Mouse (Mus musculus): ENCODE results near the gene Gm10663. TPM values are rescaled to one million over a fixed set of nuclear protein-coding genes. Genes with fewer than 3 reads are reported as not detected.

The Gm10663 gene
- polyA plus RNA-seq (2017; shearing (Covaris generic)) = not detected

DNA sequence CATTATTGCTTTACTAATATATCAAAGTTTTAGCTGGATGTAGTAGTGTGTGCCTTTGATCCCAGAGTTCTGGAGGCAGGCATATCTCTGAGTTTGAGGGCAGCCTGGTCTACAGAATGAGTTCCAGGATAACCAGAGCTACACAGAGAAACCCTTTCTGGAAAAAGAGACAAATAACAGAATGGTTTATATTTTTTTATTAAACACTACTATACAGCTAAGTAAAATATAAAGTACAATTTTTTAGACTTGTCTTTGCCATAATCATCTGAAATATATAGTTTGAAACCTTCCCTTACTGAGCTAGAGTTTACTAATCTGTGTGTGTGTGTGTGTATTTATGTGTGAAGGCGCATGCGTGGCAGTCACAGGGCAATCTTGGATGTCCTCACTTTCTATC lies at the start of gene Gm10663:
Gene Gm10663, plus strand, starts transcription at position 301 of the 400 bp plus-strand sequence.

DNA sequence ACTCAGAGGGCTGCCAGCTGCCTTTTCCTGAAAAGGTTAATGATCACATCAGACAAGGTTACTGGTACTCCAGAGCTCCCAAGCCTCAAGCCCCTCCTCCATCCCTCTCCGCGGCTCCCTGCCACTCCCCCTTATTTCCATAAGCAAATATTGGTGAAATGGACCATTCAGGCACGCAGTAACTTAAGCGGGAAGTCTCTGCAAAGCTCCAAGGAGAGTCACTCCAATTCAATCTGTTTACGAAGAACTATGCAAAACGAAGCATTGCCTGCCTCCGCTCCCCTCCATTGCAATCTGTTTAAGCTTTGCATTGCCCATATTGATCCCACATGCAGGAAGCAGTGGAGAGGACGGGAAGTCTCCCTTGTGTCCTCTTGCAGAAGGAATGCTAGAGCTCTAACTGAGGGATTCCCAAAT lies 37.7 kb upstream of the Gm10663 start, which contains the start of gene Apela:
Gene Apela, minus strand, starts transcription at position 220 of the 417 bp plus-strand sequence.

Other genes with a start within 250 kb of the Gm10663 start
- 2.7 TPM for gene Klhl2, start 225.0 kb upstream of the Gm10663 start, polyA plus RNA-seq (2017; shearing (Covaris generic))
- 45.8 TPM for gene Tmem192, start 127.8 kb upstream of the Gm10663 start, polyA plus RNA-seq (2017; shearing (Covaris generic))
- gene Trim75, start 87.2 kb upstream of the Gm10663 start, polyA plus RNA-seq (2017; shearing (Covaris generic)) = not detected
- gene Trim61, start 56.5 kb upstream of the Gm10663 start, polyA plus RNA-seq (2017; shearing (Covaris generic)) = not detected
- gene Trim60, start 56.4 kb upstream of the Gm10663 start, polyA plus RNA-seq (2017; shearing (Covaris generic)) = not detected
- not detected for gene Apela, start 37.7 kb upstream of the Gm10663 start, polyA plus RNA-seq (2017; shearing (Covaris generic))
- gene BC030870, start 54.5 kb downstream of the Gm10663 start, polyA plus RNA-seq (2017; shearing (Covaris generic)) = not detected

All from CD4-positive, CD25-positive, alpha-beta regulatory T cell, adult 9 weeks (primary cell).